Mouse (Mus musculus) lung, adult 18-20 months (tissue): ENCODE measurements around the gene Hsph1.
A peak's percentile ranks its signal among the peaks of the same experiment; 100 is the strongest.

ENCODE experiments used
- DNase-seq, 2 experiments: peaks; one replicate each; pipeline ENCODE4 v3.0.0; 2022; ENCODE audit warnings: mixed read lengths in 2 of 2

The Hsph1 gene

DNA sequence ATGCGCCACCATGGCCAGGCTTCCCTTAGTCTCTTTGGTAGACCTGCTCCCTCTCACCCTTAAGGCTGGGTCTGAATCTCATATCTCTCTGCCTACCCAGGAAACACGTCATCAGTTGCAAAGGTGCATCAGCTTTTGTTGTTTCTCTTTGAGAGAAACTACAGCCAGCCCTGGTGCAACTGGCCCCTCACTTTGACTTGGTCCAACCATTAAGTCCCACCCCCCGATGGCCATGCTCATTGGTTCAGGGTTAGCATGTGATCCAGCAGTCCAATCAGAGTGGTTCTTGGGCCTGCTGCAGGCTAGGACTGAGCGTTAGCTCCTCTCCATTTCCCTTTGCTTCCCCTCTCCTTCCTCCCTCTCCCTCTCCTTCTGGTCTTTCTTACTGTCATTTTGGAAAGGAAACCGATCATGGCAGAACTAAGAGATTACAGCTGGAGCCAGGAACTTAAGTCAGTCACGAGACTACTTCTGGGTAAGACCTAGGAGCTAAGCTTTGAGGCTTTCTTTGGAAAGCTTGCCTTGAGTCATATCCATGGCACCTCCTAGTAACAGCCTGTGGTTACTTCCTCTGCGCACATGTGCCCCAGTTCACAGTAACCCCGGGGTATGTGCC, 5.2 kb upstream of the Hsph1 start:
- no peak for DNase-seq

- DNase-seq, result no peak
Observed at GRCm38 (mm10) chr5:149637306-149637705, 1.1 kb upstream of the Hsph1 start.

DNA sequence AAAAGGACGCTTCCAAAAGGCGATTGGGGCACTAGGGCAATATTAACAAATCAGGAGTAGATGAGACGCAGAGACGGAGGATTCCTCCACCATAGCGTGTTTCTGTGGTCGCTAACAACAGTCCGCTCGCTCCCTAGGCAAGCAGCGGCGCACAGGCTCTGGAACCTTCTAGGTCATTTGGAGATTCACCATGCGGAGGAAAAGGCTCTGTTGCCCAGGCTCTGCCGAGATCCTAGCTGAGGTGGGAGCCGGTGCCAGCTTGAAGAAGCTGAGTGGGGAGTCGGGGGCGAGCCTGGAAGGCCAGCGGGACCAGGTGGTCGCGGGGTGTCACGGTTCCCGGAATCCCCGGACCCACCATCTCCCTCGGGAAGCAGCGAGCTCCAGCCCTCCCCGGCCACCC, 620 bp downstream of the Hsph1 start:
- peak in 1 of 2 experiments; percentile 25 for DNase-seq

- DNase-seq, result no peak
Observed at GRCm38 (mm10) chr5:149634409-149635035, 1.7 kb downstream of the Hsph1 start.

GRCm38 (mm10) chr5:149625547-149625946, 10.6 kb downstream of the Hsph1 start:
- DNase-seq, result no peak

- no peak for DNase-seq
Observed at GRCm38 (mm10) chr5:149623815-149624675, 12.1 kb downstream of the Hsph1 start.

DNA sequence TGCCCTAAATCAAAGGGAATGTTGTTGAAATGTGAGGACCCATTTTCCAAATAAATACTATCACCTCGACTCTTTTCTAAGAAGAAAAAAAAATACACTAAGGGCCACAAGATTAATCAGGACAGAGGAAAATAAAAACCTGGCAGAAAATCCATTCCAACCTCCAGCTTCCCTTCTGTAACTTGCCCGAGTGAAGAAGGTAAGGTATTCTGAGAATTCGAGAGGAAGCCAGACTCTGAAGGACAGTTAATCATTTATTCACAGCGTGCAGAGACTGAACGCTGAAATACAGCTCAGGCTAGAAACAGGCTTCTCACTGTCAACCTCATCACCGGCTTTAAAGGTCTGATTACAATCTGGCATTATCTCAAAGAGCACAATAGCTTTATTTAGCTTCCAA, 13.5 kb downstream of the Hsph1 start:
- DNase-seq, result no peak

- no peak for DNase-seq
Observed at GRCm38 (mm10) chr5:149622152-149622551, 14.0 kb downstream of the Hsph1 start.

GRCm38 (mm10) chr5:149617776-149618425, 18.3 kb downstream of the Hsph1 start:
- DNase-seq, result no peak

DNA sequence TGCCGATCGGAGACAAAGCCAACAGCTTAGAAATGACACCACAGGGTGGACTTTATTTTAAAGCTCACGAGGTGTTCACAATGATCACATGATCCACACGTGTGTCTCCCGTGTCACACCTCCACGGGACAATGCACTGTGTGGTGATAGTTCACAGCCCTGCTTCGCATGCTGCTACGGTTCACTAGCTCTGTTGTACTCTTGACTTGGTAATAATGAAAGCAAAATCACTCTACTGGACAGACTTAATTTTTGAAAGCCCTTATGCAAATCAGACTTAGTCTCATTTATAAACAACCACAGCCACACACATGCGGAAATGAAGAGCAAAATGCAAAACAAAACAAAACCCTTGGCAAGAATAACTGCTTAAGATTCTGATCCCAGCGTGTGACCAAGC, 19.4 kb downstream of the Hsph1 start:
- no peak for DNase-seq

- DNase-seq, result peak in 1 of 2 experiments; percentile 9
Observed at GRCm38 (mm10) chr5:149616138-149616537, 20.0 kb downstream of the Hsph1 start.

DNA sequence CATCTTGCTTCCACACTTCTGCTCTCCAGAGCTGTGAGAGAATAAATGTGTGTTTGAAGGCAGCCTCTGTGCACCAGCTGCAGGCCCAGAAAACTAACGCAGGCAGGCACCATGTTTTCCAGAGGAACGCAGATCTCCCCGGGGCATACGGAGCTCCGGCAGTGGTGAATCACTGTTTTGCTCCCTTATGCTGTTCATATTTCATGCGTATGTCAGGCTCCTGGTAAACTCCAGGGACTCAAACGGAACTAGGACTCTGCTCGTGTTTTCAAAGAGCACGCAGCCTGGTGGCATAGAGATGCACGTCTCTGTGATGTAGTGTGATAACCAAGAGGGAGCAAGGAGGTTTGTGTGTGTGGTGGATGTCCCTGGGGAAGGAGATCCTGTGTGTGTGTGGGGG, 23.4 kb downstream of the Hsph1 start:
- DNase-seq, result no peak

GRCm38 (mm10) chr5:149612165-149612518, 24.0 kb downstream of the Hsph1 start:
- no peak for DNase-seq

DNA sequence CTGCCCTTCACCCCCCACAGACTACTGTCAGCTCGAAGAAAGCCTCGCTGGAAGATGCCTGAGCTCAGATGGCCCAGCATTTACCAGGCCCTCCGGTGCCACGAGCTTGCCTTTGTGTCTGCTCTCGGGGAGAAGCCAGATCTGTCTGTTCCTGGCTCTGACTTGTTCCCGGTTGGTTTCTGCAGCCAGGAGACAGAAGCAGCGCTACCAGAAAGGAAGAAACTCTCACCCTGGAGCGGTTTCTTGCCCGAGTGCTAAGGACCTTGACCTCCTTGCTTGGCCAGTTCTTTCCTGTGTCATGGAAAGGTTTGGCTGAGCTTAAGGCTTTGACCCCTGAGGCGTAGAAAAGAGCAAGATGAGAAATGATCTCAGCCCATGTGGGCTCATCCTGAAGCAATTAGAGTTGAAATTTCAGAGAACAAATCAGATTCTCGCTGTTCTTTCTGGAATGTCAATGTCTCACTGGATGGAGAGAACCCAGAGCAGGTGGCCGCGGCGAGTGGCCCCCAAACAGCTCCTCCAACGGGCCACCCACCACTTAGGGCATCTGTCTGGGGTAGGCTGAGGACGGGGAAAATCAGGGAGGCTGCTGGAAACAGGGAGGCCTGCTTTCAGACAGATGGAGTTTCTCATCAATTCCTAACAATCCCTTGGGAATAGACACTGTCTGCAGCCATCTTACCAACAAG, 24.6 kb downstream of the Hsph1 start:
- DNase-seq, result no peak

DNA sequence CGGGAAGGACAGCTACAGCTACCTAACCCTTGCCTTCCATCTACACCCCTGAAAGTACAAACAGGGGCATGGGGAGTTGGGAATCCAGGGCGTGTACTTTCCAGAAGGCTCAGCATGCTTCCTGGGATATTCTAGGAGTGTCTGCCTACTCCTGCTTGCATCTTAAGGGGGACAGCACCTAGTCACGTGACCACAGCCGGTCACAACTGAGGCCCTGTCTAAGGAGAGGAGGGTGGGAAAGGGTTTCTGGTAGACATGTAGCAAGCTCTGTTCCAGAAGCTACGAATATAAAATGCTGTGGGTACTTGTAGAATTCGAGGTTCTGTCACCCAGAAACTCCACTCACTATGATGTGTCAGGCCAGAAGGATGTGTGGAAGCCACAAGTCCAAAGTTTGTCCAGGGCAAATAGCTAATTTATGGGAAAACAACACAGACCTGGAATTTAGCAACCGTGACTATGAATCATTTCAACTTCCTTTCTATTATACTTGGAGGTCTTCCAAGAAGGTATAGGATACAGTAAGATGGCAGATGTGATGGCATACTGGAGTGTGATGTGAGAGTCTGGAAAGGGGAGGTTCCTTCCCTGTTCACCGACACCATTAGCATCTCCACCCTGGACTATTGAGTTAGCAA, 29.0 kb downstream of the Hsph1 start:
- DNase-seq, result no peak

GRCm38 (mm10) chr5:149603241-149603640, 32.9 kb downstream of the Hsph1 start:
- no peak for DNase-seq

DNA sequence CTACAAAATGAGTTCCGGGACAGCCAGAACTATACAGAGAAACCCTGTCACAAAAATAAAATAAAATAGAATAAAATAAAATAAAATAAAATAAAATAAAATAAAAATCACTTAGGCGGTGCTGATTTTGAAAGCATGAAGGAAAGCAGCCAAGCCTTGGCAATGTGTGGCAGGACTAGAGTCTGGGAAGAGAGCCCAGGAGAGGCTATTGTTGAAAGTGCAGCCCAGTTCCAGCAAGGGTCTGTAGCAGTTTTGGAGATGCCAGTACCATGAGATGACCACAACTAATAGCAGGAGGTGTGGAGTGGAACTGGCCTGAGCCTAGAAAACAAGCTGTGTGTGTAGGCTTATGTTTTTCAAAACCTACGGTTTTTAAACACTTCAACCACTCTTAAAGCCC, 34.2 kb downstream of the Hsph1 start:
- no peak for DNase-seq

- DNase-seq, result no peak
Observed at GRCm38 (mm10) chr5:149597351-149597750, 38.8 kb downstream of the Hsph1 start.

- no peak for DNase-seq
Observed at GRCm38 (mm10) chr5:149594215-149594614, 42.0 kb downstream of the Hsph1 start.

DNA sequence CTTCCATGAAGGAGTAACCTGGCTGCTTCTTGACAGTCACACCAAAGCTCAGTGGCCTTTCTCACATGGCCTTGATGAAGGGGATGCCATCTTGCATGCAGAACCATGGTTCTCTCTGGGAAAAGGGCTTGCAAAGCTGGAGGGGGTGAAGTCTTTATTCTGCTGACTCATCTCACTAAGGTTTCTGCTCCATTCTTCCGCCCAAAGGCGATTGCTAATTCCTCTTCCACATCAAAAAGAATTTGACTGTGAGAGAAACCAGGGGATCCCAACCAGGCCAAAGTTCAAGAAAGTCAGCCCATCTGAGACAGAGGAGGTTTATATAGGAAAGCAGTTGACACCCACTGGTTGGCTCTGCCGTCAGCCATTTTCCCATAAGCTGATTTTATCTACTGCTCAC, 46.2 kb downstream of the Hsph1 start:
- DNase-seq, result no peak

GRCm38 (mm10) chr5:149588814-149589534, 47.2 kb downstream of the Hsph1 start:
- DNase-seq, result no peak
